Mouse (Mus musculus): Measurements from ENCODE around the gene Alox15. TPM values are rescaled to one million over a fixed set of nuclear protein-coding genes. Genes with fewer than 3 reads are reported as not detected.
"Not testable (repeated sequence)": the region's sequence is repeated elsewhere in the genome, so short reads cannot be mapped to it uniquely, and the experiment has no call there.

Alox15 gene
- under 1 TPM in 2 of 4 experiments, not detected in 2; 0.11 TPM for total RNA-seq (2022)

DNA sequence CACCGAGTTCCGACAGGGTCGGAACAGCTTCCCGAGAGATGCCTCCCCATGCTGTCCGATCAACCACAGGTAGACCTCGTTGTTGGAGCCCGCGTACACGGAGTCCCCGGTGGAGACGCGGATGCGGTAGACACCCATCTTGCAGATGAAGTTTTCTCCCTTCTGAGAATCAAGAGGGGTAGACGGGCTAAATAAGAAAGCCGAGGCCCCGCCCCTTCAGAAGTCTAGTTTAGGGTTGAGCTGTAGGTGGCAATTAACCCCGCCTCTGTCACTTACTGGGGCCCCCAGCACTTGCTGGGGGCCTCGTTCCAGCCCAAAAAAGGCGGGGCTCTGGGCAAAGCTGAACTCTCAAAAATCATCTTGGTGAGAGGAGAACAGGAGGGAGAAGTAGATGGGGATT, at the start of gene Alox15:
Alox15 (minus strand) TSS at position 164 of the 400 bp plus-strand sequence.
- DNase-seq (ENCODE audit: low spot score in 2 of 2): no peak

- DNase-seq (ENCODE audit: low spot score in 2 of 2): no peak
Observed at GRCm38 (mm10) chr11:70389421-70389820, 37.6 kb upstream of the Alox15 start.

DNA sequence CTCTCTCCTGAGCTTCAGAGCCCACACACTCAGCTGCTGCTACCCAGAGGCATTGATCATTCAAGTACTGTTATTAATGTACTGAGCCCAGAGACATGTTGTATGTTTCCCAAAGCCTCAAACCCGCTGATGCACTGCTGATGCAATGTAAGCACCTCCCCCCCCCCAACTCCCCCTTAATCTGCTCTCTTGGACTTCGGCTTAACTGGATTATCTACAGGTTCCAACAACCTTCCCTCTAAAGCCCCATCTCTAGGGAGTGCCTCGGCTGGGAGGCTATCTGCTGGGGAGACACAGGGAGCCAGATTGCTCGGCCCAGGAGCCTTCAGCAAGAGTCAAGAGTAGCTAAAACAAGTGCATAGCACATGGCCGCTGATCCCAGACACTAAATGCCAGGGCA, 35.6 kb upstream of the Alox15 start:
- DNase-seq (ENCODE audit: low spot score in 2 of 2): no peak

DNA sequence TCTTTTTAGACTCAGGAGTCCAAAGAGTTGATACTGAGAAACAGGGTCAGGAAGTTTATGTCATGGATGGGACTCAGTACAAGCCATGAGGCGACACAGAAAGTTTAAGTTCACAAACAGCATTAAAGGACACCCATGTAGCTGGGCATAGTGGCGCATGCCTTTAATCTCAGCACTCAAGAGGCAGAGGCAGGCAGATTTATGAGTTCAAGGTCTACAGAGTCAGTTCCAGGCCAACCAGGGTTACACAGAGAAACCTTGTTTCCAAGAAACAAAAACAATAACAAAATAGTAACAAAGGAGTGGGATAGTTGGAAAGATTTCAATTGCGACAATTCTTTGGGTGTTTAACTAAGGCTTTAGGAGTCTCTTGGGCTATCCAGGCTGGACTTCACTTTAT, 32.3 kb upstream of the Alox15 start:
- no peak for DNase-seq (ENCODE audit: low spot score in 2 of 2)

GRCm38 (mm10) chr11:70381330-70381729, 29.5 kb upstream of the Alox15 start:
- no peak for DNase-seq (ENCODE audit: low spot score in 2 of 2)

GRCm38 (mm10) chr11:70380478-70381005, 28.7 kb upstream of the Alox15 start:
- no peak for DNase-seq (ENCODE audit: low spot score in 2 of 2)

DNA sequence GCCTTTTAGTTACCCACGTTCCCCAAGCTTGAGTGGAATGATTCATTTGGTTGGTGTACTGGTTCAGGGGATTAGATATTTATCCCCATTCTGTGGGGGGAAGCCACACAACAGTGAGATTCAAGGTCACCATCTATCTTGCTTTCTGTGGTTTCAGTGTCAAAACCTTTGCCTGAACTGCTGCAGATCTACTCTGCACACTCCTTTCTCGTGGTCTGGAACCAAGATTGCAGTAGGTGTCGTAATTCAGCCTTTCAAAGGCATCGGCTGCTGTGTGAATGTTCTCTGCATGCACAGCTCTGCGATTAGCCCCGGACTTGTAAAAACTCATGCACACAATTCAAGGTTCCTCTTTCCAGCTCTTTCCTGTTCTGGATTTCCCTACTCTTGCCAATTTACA, 24.2 kb upstream of the Alox15 start:
- no peak for DNase-seq (ENCODE audit: low spot score in 2 of 2)

DNA sequence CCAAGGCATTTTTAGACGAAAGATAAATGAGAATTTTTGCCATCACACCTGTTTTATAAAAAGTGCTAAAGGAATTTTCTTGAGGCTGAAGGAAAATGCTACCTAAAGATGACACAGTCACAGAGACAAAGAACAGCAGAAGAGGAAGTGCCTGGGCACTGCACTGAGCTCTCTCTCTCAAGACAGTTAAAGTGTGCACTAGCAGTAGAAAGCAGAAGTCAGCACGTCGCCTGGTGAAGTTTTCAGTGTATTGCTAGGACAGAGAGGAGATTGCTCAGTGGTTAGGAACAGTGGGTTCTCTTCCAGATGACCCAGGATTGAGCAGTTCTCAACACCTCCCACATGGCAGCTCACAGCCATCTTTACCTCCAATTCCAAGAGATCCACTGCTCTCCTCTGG, 22.5 kb upstream of the Alox15 start:
- DNase-seq (ENCODE audit: low spot score in 2 of 2): no peak

DNA sequence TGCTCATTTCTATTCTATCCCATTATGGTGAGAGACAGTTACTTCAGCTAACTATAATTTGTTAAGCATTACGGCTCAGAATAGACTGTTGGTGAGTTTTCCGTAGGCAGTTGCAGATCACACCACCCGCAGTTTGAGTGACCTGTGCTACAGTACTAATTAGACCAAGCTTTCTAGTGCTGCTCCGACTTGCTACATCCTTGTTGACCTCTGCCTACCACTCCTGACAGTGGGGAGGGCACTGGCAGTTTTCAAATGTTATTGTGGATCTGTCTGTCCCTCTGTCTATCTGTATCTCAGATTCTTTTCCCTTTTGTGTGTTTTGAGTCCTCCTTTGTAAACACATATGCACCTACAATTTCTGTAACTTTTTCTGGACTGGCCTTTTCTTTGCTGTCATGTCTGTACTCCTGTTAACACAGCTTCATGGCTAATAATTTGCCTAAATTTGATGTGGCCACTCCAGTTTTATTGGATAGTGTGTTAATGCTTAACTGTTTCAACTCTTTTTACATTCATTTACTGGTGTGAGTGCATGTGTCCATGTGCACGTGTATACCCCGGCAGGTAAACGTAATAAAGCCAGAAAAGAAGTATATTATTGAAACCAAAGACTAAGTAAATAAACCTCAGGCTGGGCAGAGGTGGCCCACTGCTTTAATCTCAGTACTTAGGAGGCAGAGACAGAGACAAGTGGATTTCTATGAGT, 21.2 kb upstream of the Alox15 start:
- DNase-seq (ENCODE audit: low spot score in 2 of 2): no peak

DNA sequence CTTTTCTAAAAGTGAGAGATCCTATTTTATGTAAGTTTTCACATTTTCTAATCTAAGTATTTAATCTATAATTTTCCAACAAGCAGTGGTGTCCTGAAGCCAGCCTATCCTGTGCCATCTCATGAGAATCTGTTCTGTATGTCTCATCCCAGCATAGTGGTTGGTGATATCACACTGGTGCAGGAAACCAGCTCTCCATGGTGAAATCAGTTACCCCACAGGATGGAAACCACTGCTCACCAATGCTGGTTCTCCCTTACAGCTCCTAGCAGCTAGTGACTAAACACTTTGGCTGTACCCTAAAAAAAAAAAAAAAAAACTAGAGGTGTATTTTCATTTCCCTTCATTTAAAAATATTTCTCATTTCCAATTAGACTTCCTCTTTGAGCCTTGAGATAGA, 20.6 kb upstream of the Alox15 start:
- no peak for DNase-seq (ENCODE audit: low spot score in 2 of 2)

DNA sequence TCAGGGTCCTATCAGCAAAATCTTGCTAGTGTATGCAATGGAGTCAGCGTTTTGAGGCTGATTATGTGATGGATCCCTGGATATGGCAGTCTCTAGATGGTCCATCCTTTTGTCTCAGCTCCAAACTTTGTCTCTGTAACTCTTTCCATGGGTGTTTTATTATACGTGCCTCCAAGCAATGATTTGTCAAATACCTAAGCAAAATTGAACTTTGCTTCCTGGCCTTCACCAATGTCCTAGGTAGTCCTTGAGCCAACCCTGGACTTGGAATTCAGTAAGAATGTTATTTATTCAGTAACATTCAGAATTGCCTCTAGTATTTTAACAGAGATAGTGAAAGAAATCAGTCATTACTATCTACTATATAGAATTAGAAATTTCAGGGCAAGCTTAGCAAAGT, 16.8 kb upstream of the Alox15 start:
- not testable (repeated sequence) for DNase-seq (ENCODE audit: low spot score in 2 of 2)

GRCm38 (mm10) chr11:70367701-70368100, 15.9 kb upstream of the Alox15 start:
- not testable (repeated sequence) for DNase-seq (ENCODE audit: low spot score in 2 of 2)

DNA sequence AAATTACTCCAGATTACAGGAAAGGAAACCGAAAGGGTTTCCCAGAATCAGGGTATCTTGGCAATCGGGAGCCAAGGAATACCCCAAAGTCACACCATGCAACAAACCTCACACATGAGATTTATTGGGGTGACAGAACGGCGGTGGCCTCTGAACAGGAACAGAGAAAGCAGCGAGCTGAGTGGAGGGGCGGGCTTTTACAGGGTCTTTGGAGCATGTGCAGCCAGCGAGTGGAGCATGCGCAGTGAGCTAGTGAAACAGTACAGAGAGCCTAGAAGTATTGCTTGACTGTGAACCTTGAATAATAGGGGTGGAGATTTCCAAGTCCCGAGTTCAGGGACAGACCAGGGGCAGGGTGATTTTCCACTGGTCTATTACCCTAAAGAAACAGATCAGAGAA, 3.2 kb downstream of the Alox15 start:
- no peak for DNase-seq (ENCODE audit: low spot score in 2 of 2)

DNA sequence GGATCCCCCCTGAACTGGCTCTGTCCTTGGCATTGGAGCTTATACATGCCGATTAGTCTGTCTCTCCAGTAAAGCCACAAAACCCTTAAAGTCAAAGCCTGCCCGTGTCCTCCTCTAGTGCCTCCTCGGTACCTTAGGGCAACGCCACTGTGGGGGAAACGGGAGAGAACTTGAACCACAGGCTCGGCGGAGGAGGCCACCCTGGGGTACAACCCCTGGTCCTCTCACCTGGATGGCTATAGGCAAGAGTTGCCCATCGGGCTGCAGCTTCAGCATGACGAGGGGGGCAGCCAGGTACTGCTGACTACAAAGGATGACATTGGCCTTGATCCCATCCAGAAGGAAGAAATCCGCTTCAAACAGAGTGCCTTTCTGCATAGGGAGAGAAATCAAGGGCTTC, 4.0 kb downstream of the Alox15 start:
- no peak for DNase-seq (ENCODE audit: low spot score in 2 of 2)

GRCm38 (mm10) chr11:70345546-70345945, 6.3 kb downstream of the Alox15 start:
- no peak for DNase-seq (ENCODE audit: low spot score in 2 of 2)

DNA sequence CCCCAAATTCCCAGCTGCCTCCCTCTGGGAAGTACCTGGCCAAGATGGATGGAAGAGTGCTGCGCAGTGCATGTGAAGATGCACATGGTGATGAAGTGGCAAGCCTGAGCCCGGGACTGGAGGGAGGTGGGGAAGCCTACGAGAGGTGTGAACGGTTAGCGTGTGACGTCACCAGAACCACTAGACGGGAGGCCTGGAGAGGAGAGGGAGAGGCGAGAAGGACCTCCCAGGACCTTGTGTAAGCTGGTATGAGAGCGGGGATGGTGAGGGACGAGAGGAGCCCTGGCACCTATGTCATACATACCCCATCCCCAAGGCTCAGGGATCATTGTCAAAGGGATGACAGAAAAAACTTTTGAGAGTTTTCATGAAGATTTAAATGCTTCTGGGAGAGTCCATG, 6.8 kb downstream of the Alox15 start:
- no peak for DNase-seq (ENCODE audit: low spot score in 2 of 2)

GRCm38 (mm10) chr11:70339481-70339880, 12.3 kb downstream of the Alox15 start:
- DNase-seq (ENCODE audit: low spot score in 2 of 2): no peak

DNA sequence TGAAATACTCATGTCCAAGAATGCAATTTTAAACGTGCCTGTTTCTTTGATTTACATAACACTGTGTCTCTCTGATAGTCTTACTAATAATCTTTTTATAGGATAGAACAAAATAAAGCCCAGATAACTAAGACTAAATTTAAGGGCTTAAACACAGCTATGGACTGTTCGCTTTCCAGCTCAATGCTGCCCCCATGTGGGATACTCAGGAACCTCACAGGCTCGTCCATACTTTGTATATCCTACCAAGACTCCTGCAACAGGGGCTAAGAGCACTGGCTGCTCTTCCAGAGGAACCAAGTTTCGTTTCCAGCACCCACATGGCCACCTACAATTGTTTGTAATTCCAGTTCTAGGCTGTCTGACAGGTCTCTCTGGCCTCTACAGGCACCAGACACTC, 17.4 kb downstream of the Alox15 start:
- no peak for DNase-seq (ENCODE audit: low spot score in 2 of 2)

GRCm38 (mm10) chr11:70324726-70325125, 27.1 kb downstream of the Alox15 start:
- no peak for DNase-seq (ENCODE audit: low spot score in 2 of 2)

GRCm38 (mm10) chr11:70322528-70322927, 29.3 kb downstream of the Alox15 start, which contains the start of gene Alox12e:
Alox12e (minus strand) TSS chr11:70322628.
- no peak for DNase-seq (ENCODE audit: low spot score in 2 of 2)

- no peak for DNase-seq (ENCODE audit: low spot score in 2 of 2)
Observed at GRCm38 (mm10) chr11:70321664-70322063, 30.2 kb downstream of the Alox15 start.

DNA sequence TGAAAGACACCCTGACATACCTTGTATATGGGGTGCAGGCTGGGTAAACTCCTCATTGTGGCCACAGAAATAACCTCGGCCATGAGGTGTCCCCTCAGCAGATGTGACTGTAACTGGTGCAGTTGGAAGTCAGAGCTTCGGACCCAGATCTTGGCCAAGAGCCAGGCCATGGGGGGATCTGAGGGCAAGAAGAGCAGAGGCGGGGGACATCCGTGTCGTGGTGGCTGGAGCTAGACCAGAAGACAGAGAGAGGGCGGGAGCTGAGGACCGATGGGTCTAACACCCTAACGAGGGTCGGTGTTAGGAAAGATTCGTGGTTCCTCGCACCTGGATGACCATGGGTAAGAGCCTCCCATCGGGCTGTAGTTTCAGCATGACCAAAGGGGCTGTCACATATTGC, 32.2 kb downstream of the Alox15 start:
- DNase-seq (ENCODE audit: low spot score in 2 of 2): no peak

GRCm38 (mm10) chr11:70313833-70314232, 38.0 kb downstream of the Alox15 start:
- DNase-seq (ENCODE audit: low spot score in 2 of 2): no peak
